Mouse (Mus musculus) lung, postnatal 36 days (tissue): Measurements from ENCODE around the gene Ddx52.

Experiments used
- DNase-seq: peaks from one replicate; pipeline ENCODE4 v3.0.0; 2022; ENCODE audit warnings: mixed read lengths

Ddx52 gene

GRCm38 (mm10) chr11:83941950-83942840, at the start of gene Ddx52:
Gene Ddx52, plus strand, starts transcription at chr11:83942062.
- peak; percentile 94 for DNase-seq

- DNase-seq, result no peak
Observed at GRCm38 (mm10) chr11:83893325-83893724, 48.5 kb upstream of the Ddx52 start.

DNA sequence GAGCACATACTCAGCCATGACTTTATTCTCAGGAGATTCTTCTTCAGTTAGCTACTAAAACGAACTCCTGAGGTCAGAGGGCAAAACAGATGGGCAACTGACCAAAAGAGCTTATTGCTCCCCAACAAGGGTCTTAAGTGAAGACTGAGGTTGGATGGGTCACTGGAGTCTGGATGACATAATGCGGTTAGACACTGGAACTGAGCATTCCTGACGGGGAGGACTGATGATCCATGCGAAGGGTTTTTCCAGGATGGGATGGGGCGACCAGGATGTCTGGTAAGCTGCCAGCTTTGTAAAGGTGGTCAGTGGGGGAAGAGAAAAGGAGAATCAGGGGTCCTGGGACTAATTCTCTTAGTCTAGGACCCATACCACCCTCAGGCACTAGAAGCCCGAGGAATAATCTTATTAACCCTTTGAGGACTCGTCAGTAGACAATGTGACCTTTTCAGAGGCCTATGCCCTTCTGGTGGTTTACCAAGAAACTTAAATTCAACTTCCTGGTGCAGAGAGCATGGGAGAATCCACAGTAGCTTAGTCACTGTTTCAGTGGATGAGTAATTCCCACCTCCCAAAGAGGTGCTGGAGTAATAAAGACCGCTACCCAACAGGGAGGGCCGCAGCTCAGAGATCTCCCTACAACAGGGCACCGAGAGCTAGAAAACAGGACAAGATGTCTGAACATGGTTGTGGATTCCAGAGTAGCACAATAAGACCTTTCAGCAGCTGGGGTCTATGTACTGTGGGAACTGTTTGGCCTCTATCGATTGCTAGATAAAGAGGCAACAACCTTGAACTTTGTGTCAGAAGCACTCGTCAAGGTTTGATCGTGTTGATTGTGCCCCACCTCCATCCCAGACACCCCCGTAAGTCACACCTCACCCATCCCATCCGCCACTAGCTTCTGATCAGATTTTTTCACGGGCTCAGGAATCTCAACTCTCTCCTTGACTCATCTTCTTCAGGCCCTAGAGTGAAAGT, 45.1 kb upstream of the Ddx52 start:
- no peak for DNase-seq

DNA sequence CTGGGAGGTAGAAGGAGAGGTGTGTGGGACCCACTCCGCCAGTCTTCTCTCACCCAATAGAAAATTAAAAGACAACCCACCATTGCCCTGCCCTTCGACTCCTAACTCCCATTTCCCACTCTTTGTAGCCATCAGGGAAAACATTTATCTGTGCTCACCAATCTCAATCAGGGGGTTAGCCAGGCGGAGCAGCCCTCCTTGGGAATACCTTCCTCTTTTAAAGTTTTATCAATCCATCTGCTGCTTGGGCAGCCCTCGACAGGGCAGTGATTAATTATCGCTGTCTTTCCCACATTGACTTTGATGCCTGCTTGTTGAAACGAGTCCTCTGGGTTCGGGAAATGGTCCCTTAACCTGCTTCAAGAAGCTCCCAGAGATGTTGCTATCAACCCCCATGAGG, 44.3 kb upstream of the Ddx52 start:
- no peak for DNase-seq

DNA sequence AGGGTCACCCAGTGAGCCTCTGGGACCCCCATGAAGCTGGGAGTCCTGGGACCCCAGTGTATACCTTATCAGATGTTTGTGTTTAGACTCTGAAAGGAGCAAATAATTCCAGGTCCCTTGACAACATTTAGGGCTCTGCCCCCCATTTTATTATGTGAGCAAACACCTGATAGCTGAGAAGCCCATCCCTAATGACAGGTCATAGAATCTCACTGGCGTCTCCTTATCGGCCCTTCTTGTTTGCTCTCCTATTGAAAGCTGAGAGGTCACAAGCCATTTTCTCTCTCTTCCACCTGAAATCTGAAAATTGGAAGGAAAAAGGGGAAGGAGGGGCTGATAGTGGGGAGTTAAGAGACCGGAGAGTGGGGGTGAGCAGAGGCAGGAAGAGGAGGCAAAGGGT, 39.0 kb upstream of the Ddx52 start:
- no peak for DNase-seq

DNA sequence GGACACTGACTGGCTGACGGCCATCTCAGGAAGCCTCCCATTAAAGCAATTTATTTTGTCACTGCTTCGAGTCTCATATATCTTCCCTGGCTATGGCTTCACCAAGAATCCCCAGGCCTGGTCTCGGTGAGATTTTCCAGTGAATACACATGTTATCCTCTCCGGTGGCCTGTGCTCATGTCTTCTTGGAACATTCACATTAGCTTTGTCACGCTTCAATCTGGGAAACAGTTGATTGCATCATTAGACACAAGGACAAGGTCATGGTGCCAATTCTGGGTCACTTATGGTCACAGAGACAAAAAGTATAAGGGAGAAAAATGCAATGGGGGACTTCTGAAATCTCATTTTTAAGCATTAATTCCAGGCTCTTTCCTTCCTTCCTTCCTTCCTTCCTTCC, 36.1 kb upstream of the Ddx52 start:
- no peak for DNase-seq

GRCm38 (mm10) chr11:83908376-83908775, 33.5 kb upstream of the Ddx52 start:
- no peak for DNase-seq

DNA sequence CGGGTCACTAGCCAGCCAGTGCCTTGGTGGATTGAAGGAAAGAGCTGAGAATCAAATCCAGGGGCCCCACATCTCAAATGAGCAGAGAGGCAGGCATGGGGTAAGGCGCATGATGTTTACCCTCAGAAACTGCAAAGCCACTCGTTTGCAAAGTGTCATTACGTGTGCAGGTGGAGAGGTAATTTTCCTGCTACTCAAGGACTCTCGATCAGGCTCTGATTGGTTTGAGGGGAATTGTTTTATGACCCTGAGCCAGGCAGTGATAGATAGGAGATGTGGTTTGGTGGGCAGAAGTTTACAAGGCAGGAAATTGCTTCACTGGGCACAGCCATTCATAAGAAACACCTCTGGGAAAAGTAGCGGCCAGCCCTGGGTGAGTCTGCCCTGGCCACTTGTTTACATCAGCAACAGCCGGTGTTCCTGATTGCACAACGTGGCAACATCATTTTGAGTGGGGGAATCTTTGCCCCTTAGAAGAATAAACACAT, 28.0 kb upstream of the Ddx52 start:
- DNase-seq, result peak; percentile 31

- no peak for DNase-seq
Observed at GRCm38 (mm10) chr11:83914501-83914900, 27.4 kb upstream of the Ddx52 start.

DNA sequence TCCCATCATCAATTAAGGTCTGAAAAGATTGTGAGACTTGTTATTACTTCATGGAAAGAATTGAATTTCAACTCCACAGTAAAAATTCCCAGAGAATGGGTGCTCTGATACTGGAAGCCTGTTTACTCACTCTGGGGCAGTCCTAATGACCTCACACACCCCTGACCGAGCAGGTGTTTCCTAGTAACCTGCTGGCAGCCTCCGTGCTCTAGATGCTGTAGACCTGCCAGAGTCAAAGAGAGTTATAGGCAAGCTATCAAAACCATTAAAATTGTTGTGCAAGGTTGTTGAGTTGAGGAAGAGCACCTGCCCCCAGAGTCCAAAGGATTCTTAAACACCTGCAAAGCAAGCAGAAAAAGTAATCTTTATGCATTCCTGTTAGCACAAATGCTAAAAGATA, 19.3 kb upstream of the Ddx52 start:
- DNase-seq, result peak; percentile 44

GRCm38 (mm10) chr11:83927097-83927496, 14.8 kb upstream of the Ddx52 start:
- DNase-seq, result peak; percentile 54

DNA sequence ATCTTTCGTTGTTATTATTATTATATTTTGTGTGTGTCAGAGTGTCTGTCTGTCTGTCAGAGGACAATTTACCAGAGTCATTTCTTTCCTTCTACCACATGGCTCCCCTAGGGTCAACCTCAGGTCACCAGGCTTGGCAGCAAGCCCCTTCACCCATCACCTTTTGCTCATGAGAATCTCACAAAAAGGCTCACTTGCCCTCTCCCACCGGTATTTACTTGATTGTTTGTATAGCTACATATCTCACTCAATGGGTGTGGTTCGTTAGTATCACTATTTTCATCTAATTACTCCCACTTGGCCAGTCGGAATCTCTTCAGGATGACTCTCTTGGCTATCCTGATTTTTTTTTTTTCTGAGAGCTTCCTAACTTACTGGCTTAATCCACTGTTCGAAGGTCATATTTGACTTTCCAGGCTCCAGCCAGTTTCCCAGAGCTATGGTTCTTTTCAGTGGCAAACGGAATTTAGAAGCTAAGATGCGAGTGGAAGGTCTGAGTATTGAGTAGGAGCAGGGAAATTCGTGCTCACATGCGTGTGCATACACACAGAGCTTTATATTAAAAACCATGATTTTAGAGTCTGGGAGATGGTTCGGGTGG, 9.3 kb upstream of the Ddx52 start:
- DNase-seq, result no peak

- no peak for DNase-seq
Observed at GRCm38 (mm10) chr11:83933376-83933775, 8.5 kb upstream of the Ddx52 start.

GRCm38 (mm10) chr11:83935986-83936665, 5.7 kb upstream of the Ddx52 start:
- peak; percentile 90 for DNase-seq

- no peak for DNase-seq
Observed at GRCm38 (mm10) chr11:83938556-83938955, 3.3 kb upstream of the Ddx52 start.

- DNase-seq, result no peak
Observed at GRCm38 (mm10) chr11:83956822-83957221, 15.0 kb downstream of the Ddx52 start.

DNA sequence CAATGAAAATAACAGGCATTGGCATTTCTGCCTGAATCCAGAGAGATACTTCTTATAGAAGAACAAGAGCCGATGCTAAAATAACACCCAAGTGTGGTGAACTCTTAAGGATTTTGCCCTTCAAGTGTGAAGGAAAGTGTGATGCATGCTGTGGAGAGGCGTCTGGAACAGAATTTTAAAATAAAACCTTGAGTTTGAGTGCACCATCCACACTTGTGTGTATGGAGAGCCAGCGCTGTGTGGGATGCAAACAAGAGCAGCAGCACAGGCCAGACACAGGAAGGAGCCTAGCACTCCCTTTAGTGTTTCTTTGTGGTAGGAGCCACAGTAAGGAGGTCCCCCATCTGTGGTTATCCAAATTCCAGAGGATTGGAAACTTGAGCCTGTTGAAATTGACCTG, 20.1 kb downstream of the Ddx52 start:
- DNase-seq, result no peak

DNA sequence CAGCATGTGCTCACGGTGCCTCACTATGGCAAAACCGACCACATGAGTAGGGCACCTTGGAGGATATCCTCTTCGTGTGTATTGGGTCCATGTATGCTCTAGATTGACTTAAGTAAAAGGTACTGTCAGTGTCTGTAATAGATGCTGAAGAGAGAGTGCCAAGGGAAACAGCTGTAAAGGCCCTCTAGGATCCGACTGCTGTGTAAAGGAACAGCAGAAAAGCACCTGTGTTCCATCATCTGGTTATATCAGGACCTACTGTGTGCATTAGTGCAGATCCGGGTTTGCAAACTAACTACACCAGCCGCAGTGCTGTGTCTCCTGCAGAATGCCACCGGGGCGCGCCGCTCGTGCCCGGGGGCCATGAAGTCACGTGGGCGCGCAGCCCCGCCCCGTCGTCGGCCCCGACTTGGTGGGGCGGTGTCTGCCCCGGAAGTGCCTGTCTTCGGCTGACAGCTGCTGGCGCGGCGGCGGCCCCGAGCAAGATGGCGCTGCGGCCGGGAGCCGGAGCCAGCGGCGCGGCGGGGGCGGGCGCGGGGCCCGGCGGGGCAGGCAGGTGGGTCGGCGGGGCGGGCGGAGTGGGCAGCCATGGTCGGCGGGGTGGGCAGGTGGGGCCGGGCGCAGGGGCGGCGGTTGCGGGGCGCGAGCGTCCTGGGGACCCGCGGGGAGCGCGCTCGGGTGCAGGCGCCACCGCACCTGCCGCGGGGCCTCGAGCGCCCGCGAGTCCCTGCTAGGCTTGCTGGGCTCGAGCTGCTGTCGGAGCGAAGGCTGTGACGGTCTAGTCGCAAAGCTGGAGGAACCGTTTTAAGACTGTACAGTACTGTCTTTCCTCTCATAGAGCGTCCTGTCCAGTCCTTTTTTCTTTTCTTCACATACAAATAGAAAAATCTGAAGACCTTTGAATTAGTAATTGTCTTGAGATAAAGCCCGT, 22.4 kb downstream of the Ddx52 start, which contains the start of gene Synrg:
TSS of gene Synrg (plus strand) at position 438 of the 931 bp plus-strand sequence.
- peak; percentile 95 for DNase-seq

DNA sequence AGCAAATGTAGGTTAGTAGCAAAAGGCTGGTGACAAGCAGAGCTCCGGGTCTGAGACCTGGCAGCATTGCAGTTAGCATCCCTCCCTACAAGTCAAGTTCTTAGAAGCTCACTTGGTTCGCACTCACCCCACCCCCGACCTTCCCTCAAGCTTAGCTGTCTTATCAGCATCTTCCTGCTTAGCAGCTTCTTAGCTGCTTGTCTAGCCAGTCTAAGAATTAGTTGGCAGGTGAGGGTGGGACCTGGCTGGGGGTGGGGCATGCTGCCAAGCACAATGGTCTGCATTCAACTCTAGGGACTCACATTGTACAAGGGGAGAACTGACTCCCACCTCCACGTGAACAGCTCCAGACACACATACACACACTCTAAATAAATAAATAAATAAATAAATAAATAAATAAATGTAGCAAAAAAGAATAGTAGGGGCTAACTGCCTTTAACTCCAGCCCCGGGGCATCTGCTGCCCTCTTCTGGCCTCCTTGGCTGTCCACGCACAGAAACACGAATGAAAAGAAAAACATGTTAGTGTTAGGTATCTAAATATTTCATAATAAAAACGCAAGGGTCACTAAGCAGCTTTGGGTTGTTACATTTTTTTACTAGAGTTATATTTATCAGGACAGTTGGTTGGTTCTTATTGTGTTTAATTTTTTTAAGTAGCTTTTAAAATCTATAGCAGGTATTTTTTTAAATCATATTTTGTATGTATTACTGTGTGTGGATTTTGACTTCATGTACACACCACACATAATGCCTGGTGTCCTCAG, 25.8 kb downstream of the Ddx52 start:
- DNase-seq, result peak; percentile 28

DNA sequence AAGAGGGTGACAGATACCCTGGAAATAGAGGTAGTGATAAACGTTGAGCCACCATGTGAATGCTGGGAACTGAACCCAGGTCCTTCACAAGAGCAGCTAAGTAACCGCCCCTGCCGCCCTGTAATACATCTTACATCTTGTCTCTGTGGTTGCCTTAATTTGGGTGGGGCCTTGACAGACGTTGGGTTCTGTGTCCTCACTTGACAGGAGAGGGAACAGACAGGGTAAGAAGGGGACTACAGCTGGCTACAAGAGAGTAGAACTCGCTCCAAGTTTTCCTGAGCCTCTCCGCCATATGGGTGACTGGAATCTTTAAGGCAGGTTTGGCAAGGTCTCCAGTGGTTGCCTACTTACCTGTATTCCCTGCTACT, 26.3 kb downstream of the Ddx52 start:
- no peak for DNase-seq
